Mouse (Mus musculus): ENCODE results near the gene Hist1h2bh. TPM values are rescaled to one million over a fixed set of nuclear protein-coding genes. Genes with fewer than 3 reads are reported as not detected.
A peak's percentile ranks its signal among the peaks of the same experiment; 100 is the strongest.
"Not testable (repeated sequence)": the region's sequence is repeated elsewhere in the genome, so short reads cannot be mapped to it uniquely, and the experiment has no call there.

Gene Hist1h2bh
- polyA plus RNA-seq, 1 experiment from 2014 or later, result 0.31 TPM

DNA sequence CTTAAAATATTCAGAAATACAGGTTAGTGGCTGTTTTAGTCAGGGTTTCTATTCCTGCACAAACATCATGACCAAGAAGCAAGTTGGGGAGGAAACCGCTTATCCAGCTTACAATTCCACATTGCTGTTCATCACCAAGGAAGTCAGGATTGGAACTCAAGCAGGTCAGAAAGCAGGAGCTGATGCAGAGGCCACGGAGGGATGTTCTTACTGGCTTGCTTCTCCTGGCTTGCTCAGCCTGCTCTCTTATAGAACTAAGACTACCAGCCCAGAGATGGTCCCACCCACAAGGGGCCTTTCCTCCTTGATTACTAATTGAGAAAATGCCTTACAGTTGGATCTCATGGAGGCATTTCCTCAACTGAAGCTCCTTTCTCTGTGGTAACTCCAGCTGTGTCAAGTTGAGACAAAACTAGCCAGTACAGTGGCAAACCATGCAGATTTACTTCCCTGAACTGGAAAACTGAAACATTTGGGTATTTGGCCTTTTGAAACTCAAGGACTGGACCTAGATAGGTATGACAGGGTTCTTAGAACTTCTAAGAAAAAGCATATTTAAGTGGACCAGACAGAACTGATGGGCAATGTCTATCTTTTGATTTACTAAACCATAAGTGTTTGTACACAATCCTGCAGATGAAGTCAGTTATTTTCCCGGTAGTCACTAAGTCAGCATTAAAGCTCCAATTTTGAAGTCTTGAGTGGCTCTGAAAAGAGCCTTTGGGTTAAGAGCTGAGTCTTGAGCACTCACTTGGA, 789 bp downstream of the Hist1h2bh start:
- ATAC-seq, result not testable (repeated sequence)

GRCm38 (mm10) chr13:23541497-23541896, 1.7 kb downstream of the Hist1h2bh start:
- 90% methylated on average over 3 of the region's 3 CpGs for WGBS
- H3K4me2 ChIP-seq (replicated peaks), result no peak overlapping the region
- H3K9ac ChIP-seq (replicated peaks), result no peak overlapping the region
- H3K4me3 ChIP-seq (replicated peaks), result no peak overlapping the region
- no peak for ATAC-seq
- H3K27me3 ChIP-seq, result no peaks in the 10 kb centered on the region
- peaks cover 16% of the 10 kb centered on the region for H3K4me1 ChIP-seq (replicated peaks)
- H3K27ac ChIP-seq, result no peak overlapping the region
- no peaks in the 10 kb centered on the region for H3K9me3 ChIP-seq
- H3K36me3 ChIP-seq, result no peaks in the 10 kb centered on the region

More for the DNA sequence above, 789 bp downstream of the Hist1h2bh start:
- H3K4me1 ChIP-seq (replicated peaks); H3K36me3 ChIP-seq; H3K27me3 ChIP-seq; H3K9me3 ChIP-seq: not testable (repeated sequence)
- peak overlapping the region; percentile 65 for H3K9ac ChIP-seq (replicated peaks)
- H3K27ac ChIP-seq, result peak overlapping the region; percentile 82
- peak overlapping the region; percentile 49 for H3K4me3 ChIP-seq (replicated peaks)
- peak overlapping the region; percentile 72 for H3K4me2 ChIP-seq (replicated peaks)
- WGBS, result 2% methylated on average over 3 of the region's 3 CpGs

GRCm38 (mm10) chr13:23539821-23540220, 3.4 kb downstream of the Hist1h2bh start:
- not testable (repeated sequence) for H3K27me3 ChIP-seq; H3K27ac ChIP-seq; ATAC-seq; H3K4me2 ChIP-seq (replicated peaks); H3K9me3 ChIP-seq; H3K4me3 ChIP-seq (replicated peaks); H3K9ac ChIP-seq (replicated peaks); H3K36me3 ChIP-seq
- 70% methylated on average over 1 of the region's 1 CpGs for WGBS
- peaks cover 25% of the 10 kb centered on the region for H3K4me1 ChIP-seq (replicated peaks)

DNA sequence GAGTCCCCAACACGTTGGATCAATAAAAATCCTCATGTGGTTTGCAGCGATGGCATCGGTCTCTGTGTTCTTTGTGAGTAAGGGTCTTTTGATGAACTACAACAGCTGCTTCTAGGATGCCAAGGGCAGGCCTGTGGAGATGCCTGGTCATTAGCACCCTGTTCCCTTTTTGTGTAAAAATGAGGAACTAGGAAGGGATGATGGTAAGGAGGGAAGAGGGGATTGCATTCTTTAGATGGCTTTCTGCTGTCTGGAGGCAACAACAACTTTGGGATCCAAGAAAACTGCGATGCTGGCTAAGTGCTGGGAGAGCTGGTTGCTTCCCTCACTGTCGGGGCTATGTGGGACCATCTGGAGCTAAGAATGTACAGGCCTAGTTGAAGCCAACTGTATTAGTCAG, 4.9 kb downstream of the Hist1h2bh start:
- H3K4me1 ChIP-seq (replicated peaks), result peaks cover 33% of the 10 kb centered on the region
- no peak for ATAC-seq
- H3K27me3 ChIP-seq, result no peaks in the 10 kb centered on the region
- WGBS, result 75% methylated on average over 5 of the region's 5 CpGs
- no peak overlapping the region for H3K27ac ChIP-seq
- no peak overlapping the region for H3K4me2 ChIP-seq (replicated peaks)
- no peaks in the 10 kb centered on the region for H3K9me3 ChIP-seq
- no peak overlapping the region for H3K9ac ChIP-seq (replicated peaks)
- no peak overlapping the region for H3K4me3 ChIP-seq (replicated peaks)
- H3K36me3 ChIP-seq, result no peaks in the 10 kb centered on the region

GRCm38 (mm10) chr13:23537006-23537710, 6.0 kb downstream of the Hist1h2bh start:
- Histone ChIP-seq H3K4me2 (replicated peaks) (peak overlapping the region; percentile 76), H3K36me3 (no peaks in the 10 kb centered on the region), H3K27ac (no peak overlapping the region), H3K4me1 (replicated peaks) (peaks cover 38% of the 10 kb centered on the region), H3K9ac (replicated peaks) (no peak overlapping the region), H3K9me3 (no peaks in the 10 kb centered on the region), H3K27me3 (no peaks in the 10 kb centered on the region), H3K4me3 (replicated peaks) (no peak overlapping the region; the same call in 1 of the 2 replicates)
- 79% methylated on average over 3 of the region's 3 CpGs for WGBS
- ATAC-seq, result no peak

DNA sequence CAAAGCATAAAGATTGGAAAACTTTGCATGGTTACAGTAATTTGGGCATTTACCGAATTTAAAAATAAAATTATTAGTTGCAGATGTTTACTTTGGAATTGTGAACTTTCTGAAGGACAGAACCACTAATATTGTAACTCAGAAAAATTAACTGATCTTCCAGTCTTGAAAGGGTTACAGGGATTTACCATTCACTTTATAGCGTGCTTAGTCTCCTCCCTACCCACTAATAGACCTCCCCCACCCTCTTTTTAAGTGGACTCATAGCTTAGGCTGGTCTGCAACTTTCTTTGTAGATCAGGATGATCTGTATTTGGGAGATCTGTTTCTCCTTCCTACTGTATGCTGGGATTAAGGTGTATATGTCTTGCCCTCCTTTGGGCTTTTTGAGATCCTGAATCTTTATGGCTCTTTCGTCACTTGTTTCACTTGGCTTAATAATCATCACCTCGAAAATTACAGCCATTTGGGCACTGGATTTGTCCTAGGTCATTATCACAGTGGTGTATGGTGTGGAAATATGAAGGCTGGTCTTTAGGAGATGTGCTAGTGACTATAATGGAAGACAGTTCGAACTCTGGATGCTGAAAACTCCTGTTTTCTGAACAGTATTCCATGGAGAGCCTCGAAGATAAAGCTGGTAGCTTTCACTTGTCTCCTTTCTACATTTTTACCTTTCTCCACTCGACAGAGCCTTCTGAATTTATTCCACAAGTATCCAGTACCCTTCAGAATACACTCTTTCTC, 6.9 kb downstream of the Hist1h2bh start:
- peaks cover 42% of the 10 kb centered on the region for H3K4me1 ChIP-seq (replicated peaks)
- no peak for ATAC-seq
- 18% methylated on average over 7 of the region's 7 CpGs for WGBS
- peak overlapping the region; percentile 59 for H3K9ac ChIP-seq (replicated peaks)
- peak overlapping the region; percentile 76 for H3K4me2 ChIP-seq (replicated peaks)
- no peak overlapping the region for H3K27ac ChIP-seq
- no peaks in the 10 kb centered on the region for H3K36me3 ChIP-seq
- H3K4me3 ChIP-seq (replicated peaks), result peak overlapping the region; percentile 55
- H3K9me3 ChIP-seq, result no peaks in the 10 kb centered on the region
- no peaks in the 10 kb centered on the region for H3K27me3 ChIP-seq

DNA sequence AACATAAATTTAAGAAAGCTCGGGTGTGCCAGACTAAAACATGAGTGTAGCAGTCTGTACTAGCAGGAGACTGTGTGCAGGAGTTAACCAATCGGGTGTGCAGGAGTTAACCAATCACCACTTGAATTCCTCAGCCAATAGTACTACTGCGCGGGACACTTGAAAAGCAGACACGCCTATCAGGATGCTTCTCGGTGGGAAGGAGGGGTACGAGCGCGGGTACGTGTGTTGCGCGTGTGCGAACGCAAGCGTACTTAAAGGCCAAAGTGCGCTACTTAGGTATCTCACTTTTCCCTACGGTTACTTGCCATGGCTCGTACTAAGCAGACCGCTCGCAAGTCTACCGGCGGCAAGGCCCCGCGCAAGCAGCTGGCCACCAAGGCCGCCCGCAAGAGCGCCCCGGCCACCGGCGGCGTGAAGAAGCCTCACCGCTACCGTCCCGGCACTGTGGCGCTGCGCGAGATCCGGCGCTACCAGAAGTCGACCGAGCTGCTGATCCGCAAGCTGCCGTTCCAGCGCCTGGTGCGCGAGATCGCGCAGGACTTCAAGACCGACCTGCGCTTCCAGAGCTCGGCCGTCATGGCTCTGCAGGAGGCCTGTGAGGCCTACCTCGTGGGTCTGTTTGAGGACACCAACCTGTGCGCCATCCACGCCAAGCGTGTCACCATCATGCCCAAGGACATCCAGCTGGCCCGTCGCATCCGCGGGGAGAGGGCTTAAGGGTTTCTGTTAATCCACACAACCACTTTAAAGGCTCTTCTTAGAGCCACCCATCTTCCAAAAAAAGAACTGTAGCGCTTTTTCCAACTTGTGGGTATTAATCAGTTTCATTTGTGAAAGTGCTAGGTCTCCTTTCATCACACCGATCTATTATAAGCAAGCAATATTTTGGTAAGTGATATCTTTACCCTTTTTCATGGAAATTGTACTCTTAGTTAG, 7.8 kb downstream of the Hist1h2bh start, which contains the start of gene Hist1h3g:
Hist1h3g (plus strand) TSS at position 286 of the 939 bp plus-strand sequence.
- peak within 1 kb of the TSS; percentile 55 for H3K4me3 ChIP-seq (replicated peaks)
- H3K36me3 ChIP-seq, H3K27me3 ChIP-seq, H3K9me3 ChIP-seq: not testable (repeated sequence)
- H3K27ac ChIP-seq, result peak within 1 kb of the TSS; percentile 72
- WGBS, result under 1% methylated on average over 48 of the region's 62 CpGs
- H3K4me2 ChIP-seq (replicated peaks), result peak within 1 kb of the TSS; percentile 76
- H3K9ac ChIP-seq (replicated peaks), result peak within 1 kb of the TSS; percentile 59
- H3K4me1 ChIP-seq (replicated peaks), result peaks cover 42% of the 10 kb centered on the region
- peak; percentile 91 for ATAC-seq

DNA sequence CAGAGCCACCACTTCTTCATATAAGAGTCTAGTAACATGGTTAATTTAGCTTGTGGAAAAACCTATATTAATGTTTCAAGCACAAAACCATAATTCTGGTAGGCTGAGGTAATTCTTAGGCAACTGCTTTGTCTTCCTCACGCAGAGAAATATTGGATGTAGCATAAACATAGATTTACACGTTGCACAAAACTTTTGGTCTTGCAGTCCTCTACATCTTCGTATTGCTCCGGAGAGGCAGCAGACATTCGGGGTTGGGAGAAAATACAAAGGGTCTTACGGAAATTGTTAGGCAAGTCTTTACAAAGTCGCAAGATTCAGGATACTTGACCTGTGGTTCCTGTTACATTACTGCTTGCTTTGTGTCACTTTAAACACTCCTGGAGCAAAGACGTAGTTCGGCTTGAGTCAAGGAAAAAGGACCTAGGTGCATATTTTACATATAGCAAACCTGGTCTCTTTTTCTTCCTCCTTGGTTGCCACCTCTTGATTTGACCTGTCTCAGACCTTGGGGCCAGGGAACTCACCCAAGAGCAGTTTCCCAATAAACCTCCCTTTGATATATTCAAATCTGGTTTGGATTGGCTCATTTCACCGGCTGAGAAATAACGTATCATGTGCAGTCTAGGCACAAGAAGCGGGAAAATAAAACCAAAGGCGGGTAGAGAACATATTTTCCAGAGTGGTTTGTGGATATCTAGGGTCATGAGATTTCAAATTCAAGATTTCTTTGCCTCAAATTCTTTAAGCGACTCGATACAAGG, 8.6 kb downstream of the Hist1h2bh start:
- under 1% methylated on average over 15 of the region's 15 CpGs for WGBS
- peak overlapping the region; percentile 48 for H3K9ac ChIP-seq (replicated peaks)
- peak overlapping the region; percentile 76 for H3K4me2 ChIP-seq (replicated peaks)
- H3K36me3 ChIP-seq, result no peaks in the 10 kb centered on the region
- no peaks in the 10 kb centered on the region for H3K9me3 ChIP-seq
- H3K27me3 ChIP-seq, result no peaks in the 10 kb centered on the region
- H3K4me3 ChIP-seq (replicated peaks), result peak overlapping the region; percentile 55
- H3K4me1 ChIP-seq (replicated peaks), result peaks cover 47% of the 10 kb centered on the region
- H3K27ac ChIP-seq, result peak overlapping the region; percentile 72
- ATAC-seq, result peak; percentile 0; the same call in 1 of the 2 replicates

DNA sequence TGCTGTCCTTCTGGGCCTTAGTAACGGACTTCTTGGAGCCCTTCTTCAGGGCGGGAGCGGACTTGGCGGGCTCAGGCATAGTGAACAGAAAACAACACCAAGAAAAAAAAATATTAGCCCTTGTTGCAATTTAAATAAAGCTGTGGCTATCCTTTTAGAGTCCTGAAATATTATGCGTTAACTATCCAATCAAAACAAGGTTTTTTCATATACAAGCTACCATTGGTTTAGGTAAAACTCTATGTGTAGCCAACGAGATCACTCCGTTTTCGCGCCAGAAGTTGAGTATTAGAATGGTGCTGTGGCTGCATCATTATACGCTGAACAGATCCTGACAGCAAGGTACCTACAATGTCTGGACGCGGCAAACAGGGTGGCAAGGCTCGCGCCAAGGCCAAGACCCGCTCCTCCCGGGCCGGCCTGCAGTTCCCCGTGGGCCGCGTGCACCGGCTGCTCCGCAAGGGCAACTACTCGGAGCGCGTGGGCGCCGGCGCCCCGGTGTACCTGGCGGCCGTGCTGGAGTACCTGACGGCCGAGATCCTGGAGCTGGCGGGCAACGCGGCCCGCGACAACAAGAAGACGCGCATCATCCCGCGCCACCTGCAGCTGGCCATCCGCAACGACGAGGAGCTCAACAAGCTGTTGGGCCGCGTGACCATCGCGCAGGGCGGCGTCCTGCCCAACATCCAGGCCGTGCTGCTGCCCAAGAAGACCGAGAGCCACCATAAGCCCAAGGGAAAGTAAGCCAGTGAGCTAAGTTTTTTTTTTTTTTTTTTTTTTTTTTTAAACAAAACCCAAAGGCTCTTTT, 9.4 kb downstream of the Hist1h2bh start, which contains the start of gene Hist1h2af:
Hist1h2af (plus strand) TSS at position 347 of the 808 bp plus-strand sequence.
- H3K36me3 ChIP-seq, H3K9me3 ChIP-seq, H3K27me3 ChIP-seq: not testable (repeated sequence)
- ATAC-seq, result peak; percentile 49; the same call in 1 of the 2 replicates
- peak within 1 kb of the TSS; percentile 98 for H3K27ac ChIP-seq
- peak within 1 kb of the TSS; percentile 76 for H3K4me2 ChIP-seq (replicated peaks)
- H3K4me3 ChIP-seq (replicated peaks), result peak within 1 kb of the TSS; percentile 55
- H3K4me1 ChIP-seq (replicated peaks), result peaks cover 53% of the 10 kb centered on the region
- 0% methylated on average over 25 of the region's 53 CpGs for WGBS
- H3K9ac ChIP-seq (replicated peaks), result peak within 1 kb of the TSS; percentile 54
